Mouse (Mus musculus) cortical plate, adult 2 months (tissue): Measurements from ENCODE around the gene Il1f5.

ENCODE experiments used
- CTCF ChIP-seq: fragments of 200-500 bp; IDR thresholded peaks from 2 replicates; pipeline ENCODE4 v1.5.1; 2011; ENCODE audit warnings: mild to moderate bottlenecking, control low read depth, low read length; ENCODE audit not compliant: insufficient read depth; ENCODE audit errors: extremely low read depth
- POLR2A ChIP-seq: fragments of 200-500 bp; IDR thresholded peaks from 2 replicates; pipeline ENCODE4 v1.6.1; 2011; ENCODE audit warnings: mild to moderate bottlenecking, low read length, control low read depth; ENCODE audit not compliant: insufficient read depth; ENCODE audit errors: extremely low read depth

GRCm38 (mm10) chr2:24276654-24277053 is at the start of gene Il1f5:
- TF ChIP-seq CTCF (no peak), POLR2A (no peak)
